9 mouse cellular contexts compared by ENCODE assay signal in genomic region chr2:118536553-118536952, GRCm38 (mm10). TPM values are rescaled to one million over a fixed set of nuclear protein-coding genes. Genes with fewer than 3 reads are reported as not detected.
DNase-seq lines count a peak whose midpoint lies in the region; ATAC-seq and TF ChIP-seq lines count a peak whose summit lies in the region.
"Had no signal": no experiment of that assay in that cellular context is flagged by ENCODE, and none has a peak within 500 bp of the region (broad histone marks: within the 10 kb centered on the region; RNA-seq: fewer than 3 reads in every experiment).

No protein-coding gene starts in this region.

- H3K4me2 ChIP-seq in stomach, postnatal 0 days (replicated peaks; ENCODE audit: low read depth) = no peak overlapping the region

- H3K9ac ChIP-seq in stomach, postnatal 0 days (ENCODE audit: low read length) = no peak overlapping the region
- H3K9ac ChIP-seq: liver, embryonic 14.5 days had no signal

- H3K27me3 ChIP-seq in stomach, postnatal 0 days (ENCODE audit: control insufficient read depth, insufficient read depth, low read length) = no peaks in the 10 kb centered on the region
- no peaks in the 10 kb centered on the region for H3K27me3 ChIP-seq in thymus, adult 2 months (ENCODE audit: control insufficient read depth, insufficient read depth, low read length)

- no peak for TF ChIP-seq CTCF in stomach, postnatal 0 days (IDR thresholded peaks at IDR 0.05; ENCODE audit: low read depth)
- no peak for TF ChIP-seq CTCF in thymus, adult 2 months (IDR thresholded peaks at IDR 0.05; ENCODE audit: borderline replicate concordance, control insufficient read depth, extremely low read depth, insufficient read depth, low read length, poor library complexity)

- H3K4me3 ChIP-seq in stomach, postnatal 0 days (ENCODE audit: low read depth, low read length) = no peak overlapping the region
- H3K4me3 ChIP-seq in thymus, adult 2 months (ENCODE audit: control insufficient read depth, insufficient read depth, low read length) = no peak overlapping the region

- H3K27ac ChIP-seq in stomach, postnatal 0 days (replicated peaks) = peak overlapping the region; percentile 46
- no peak overlapping the region for H3K27ac ChIP-seq in thymus, adult 2 months (ENCODE audit: control insufficient read depth, insufficient read depth, low read length)
- H3K27ac ChIP-seq: liver, embryonic 14.5 days had no signal

- peak; percentile 86 to 91 for DNase-seq in adrenal gland, adult (ENCODE audit: inconsistent age in 2 of 2, low spot score in 1 of 2)
- no peak for DNase-seq in adrenal gland, adult 8-10 months
- peak; percentile 75 for DNase-seq in MN1 (ENCODE audit: low spot score)
- DNase-seq in gastrocnemius, postnatal 10 days = peak; percentile 66
- peak; percentile 82 for DNase-seq in kidney, postnatal 14 days
- peak; percentile 62 for DNase-seq in stomach, postnatal 0 days (ENCODE audit: low spot score)
- DNase-seq in left cerebral cortex, adult 8-10 months (ENCODE audit: low spot score in 2 of 2) = no peak
- no peak for DNase-seq in thymus, adult 2 months

- no peak for TF ChIP-seq POLR2A in thymus, adult 2 months (IDR thresholded peaks at IDR 0.05; ENCODE audit: control insufficient read depth, extremely low read depth, insufficient read depth, low read length, poor library complexity)

- no peak for TF ChIP-seq EP300 in stomach, postnatal 0 days (optimal IDR thresholded peaks at IDR 0.05)

- H3K4me1 ChIP-seq in stomach, postnatal 0 days (replicated peaks; ENCODE audit: control insufficient read depth, insufficient read depth) = peaks cover 26% of the 10 kb centered on the region
- peaks cover 39% of the 10 kb centered on the region for H3K4me1 ChIP-seq in thymus, adult 2 months (replicated peaks; ENCODE audit: control insufficient read depth, insufficient read depth, low read length)

- no peak for ATAC-seq in stomach, postnatal 0 days (ENCODE audit: low FRiP score, low TSS enrichment)

- 29% methylated on average over 8 of the region's 8 CpGs for WGBS in stomach, postnatal 0 days
- 82% methylated on average over 8 of the region's 8 CpGs for WGBS in thymus, adult 2 months

- peaks cover under 1% of the 10 kb centered on the region; the same call in 1 of the 2 replicates for H3K36me3 ChIP-seq in stomach, postnatal 0 days (ENCODE audit: control insufficient read depth, insufficient read depth, low read length)
- peaks cover 6% of the 10 kb centered on the region for H3K36me3 ChIP-seq in thymus, adult 2 months (ENCODE audit: control insufficient read depth, insufficient read depth, low read length)

- H3K9me3 ChIP-seq in stomach, postnatal 0 days (ENCODE audit: control insufficient read depth, low read length) = no peaks in the 10 kb centered on the region

RNA-seq across cellular contexts. Expression of gene Bmf, which starts 12.9 kb away (rescaled TPM):
- 10 to 100 TPM; 13.2 to 29.5 (median 19.2) TPM for total RNA-seq in adrenal gland, adult 8-10 months (2022)
- 10 to 100 TPM; 14.5 to 15.7 TPM for total RNA-seq in gastrocnemius, postnatal 10 days (2021)
- polyA plus RNA-seq in stomach, postnatal 0 days (2015; fragmentation: Nextera tagmentation; extraction: Ambion mirVana) = 2.3 and 2.8 TPM in 2 replicates
- 1 to 10 TPM; 3.4 to 5.2 (median 4.7) TPM for total RNA-seq in left cerebral cortex, adult 8-10 months (2022)
- polyA plus RNA-seq in thymus, adult 2 months (2012; rRNA removed) = 67.3 and 80.9 TPM in 2 replicates

RNA-seq across cellular contexts. Expression of gene Srp14, which starts 57.0 kb away (rescaled TPM):
- 100 to 1,000 TPM; 238 to 265 (median 255) TPM for total RNA-seq in adrenal gland, adult 8-10 months (2022)
- total RNA-seq in gastrocnemius, postnatal 10 days (2021) = 100 to 1,000 TPM; 148 to 154 TPM
- 175 and 180 TPM in 2 replicates for polyA plus RNA-seq in stomach, postnatal 0 days (2015; fragmentation: Nextera tagmentation; extraction: Ambion mirVana)
- 100 to 1,000 TPM; 167 to 180 (median 175) TPM for total RNA-seq in left cerebral cortex, adult 8-10 months (2022)
- 59.9 and 82.7 TPM in 2 replicates for polyA plus RNA-seq in thymus, adult 2 months (2012; rRNA removed)

Comparison
In these comparisons a context has a peak if more than half of its experiments do, and no peak if none do; other contexts are left out.
1. DNase-seq: peak in adrenal gland, adult (2 of 2), MN1 (single experiment), gastrocnemius, postnatal 10 days (single experiment), kidney, postnatal 14 days (single experiment) and stomach, postnatal 0 days (single experiment); none in adrenal gland, adult 8-10 months (single experiment), left cerebral cortex, adult 8-10 months (0 of 2) and thymus, adult 2 months (single experiment).